21 mouse cellular contexts compared by ENCODE assay signal in genomic region chr4:45811250-45811649, GRCm38 (mm10). TPM values are rescaled to one million over a fixed set of nuclear protein-coding genes. Genes with fewer than 3 reads are reported as not detected.
"Had no signal": no experiment of that assay in that cellular context is flagged by ENCODE, and none has a peak within 500 bp of the region (broad histone marks: within the 10 kb centered on the region; RNA-seq: fewer than 3 reads in every experiment).

No protein-coding gene starts in this region.

- H3K9me3 ChIP-seq: midbrain, embryonic 13.5 days; midbrain, embryonic 15.5 days; neural tube, embryonic 12.5 days; stomach, embryonic 15.5 days had no signal

- ATAC-seq: midbrain, embryonic 13.5 days; midbrain, embryonic 15.5 days had no signal

- DNase-seq: lung, adult 18-20 months; lung, embryonic 14.5 days; lung, postnatal 10 days; right cerebral cortex, postnatal 14 days; thymus, adult 2 months; thymus, postnatal 25 days; thymus, postnatal 4 days had no signal

- H3K4me3 ChIP-seq: megakaryocyte, embryonic 14.5 days; midbrain, embryonic 13.5 days; midbrain, embryonic 15.5 days; neural tube, embryonic 12.5 days; stomach, embryonic 15.5 days had no signal

- H3K4me1 ChIP-seq: megakaryocyte, embryonic 14.5 days; stomach, embryonic 15.5 days had no signal

- H3K36me3 ChIP-seq: stomach, embryonic 15.5 days had no signal

- H3K27ac ChIP-seq: macrophage; midbrain, embryonic 13.5 days; midbrain, embryonic 15.5 days; neural tube, embryonic 12.5 days; stomach, embryonic 15.5 days; stomach, postnatal 0 days had no signal

- H3K4me2 ChIP-seq: lung, embryonic 14.5 days; midbrain, embryonic 11.5 days; midbrain, embryonic 13.5 days; midbrain, embryonic 15.5 days; neural tube, embryonic 12.5 days; stomach, embryonic 15.5 days had no signal

- H3K27me3 ChIP-seq: midbrain, embryonic 13.5 days; midbrain, embryonic 15.5 days; neural tube, embryonic 12.5 days; stomach, embryonic 15.5 days had no signal

- H3K9ac ChIP-seq: lung, embryonic 14.5 days; midbrain, embryonic 13.5 days; midbrain, embryonic 15.5 days; neural tube, embryonic 12.5 days; stomach, embryonic 15.5 days had no signal

RNA-seq across cellular contexts. Expression of gene Igfbpl1, which starts 15.5 kb away (rescaled TPM):
- total RNA-seq: megakaryocyte progenitor cell, adult 5-6 weeks; monocyte, adult 5-6 weeks; neutrophil, adult 5-6 weeks had no signal
- polyA plus RNA-seq: liver, embryonic 16.5 days; lung, embryonic 16.5 days; macrophage; spleen, adult 2 months had no signal

RNA-seq across cellular contexts. Expression of gene Stra6l, which starts 37.2 kb away (rescaled TPM):
- total RNA-seq: megakaryocyte progenitor cell, adult 5-6 weeks; neutrophil, adult 5-6 weeks had no signal
- polyA plus RNA-seq: lung, embryonic 14.5 days had no signal
